Mouse (Mus musculus): ENCODE measurements around the gene Mical2. TPM values are rescaled to one million over a fixed set of nuclear protein-coding genes. Genes with fewer than 3 reads are reported as not detected.

Gene Mical2
- total RNA-seq, 2 experiments from 2014 or later, result 194 to 214 TPM

Other genes starting within 250 kb of the Mical2 start
- gene Usp47, start 202.4 kb upstream of the Mical2 start, total RNA-seq (2021), result 100 to 1,000 TPM; 174 to 189 TPM
- 1 to 10 TPM; 1.6 to 2.5 TPM for gene Dkk3, start 66.8 kb upstream of the Mical2 start, total RNA-seq (2021)
- 10 to 100 TPM; 14.5 to 17.3 TPM for gene Parva, start 201.6 kb downstream of the Mical2 start, total RNA-seq (2021)